Mouse (Mus musculus) forelimb bud, embryonic 11.5 days (tissue): ENCODE measurements around the gene Gm4141.
"Not testable (repeated sequence)": the region's sequence is repeated elsewhere in the genome, so short reads cannot be mapped to it uniquely, and the experiment has no call there.

ENCODE experiments used
- DNase-seq: peaks from one replicate; pipeline ENCODE4 v3.0.0-alpha.2; 2012; ENCODE audit warnings: low read depth, low spot score

Gene Gm4141

DNA sequence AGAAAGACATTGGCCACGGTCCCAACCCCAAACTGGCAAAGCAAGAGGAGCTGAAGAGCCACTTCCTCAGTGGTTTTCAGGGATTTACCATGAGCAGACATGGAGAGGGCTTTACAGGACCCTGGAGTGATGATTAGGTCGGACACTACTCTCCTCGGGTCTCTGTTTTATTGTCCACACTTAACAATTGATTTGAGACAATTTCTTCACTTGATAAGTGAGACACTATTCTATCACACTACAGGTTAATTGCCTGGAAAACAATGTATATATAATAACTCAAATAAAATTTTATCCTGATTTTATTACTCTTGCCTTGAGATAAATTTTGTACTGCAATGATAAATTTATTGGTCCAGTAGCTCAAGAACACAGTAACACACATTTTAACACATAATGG is at the start of gene Gm4141:
TSS of gene Gm4141 (minus strand) at position 101 of the 400 bp plus-strand sequence.
- not testable (repeated sequence) for DNase-seq

- DNase-seq = not testable (repeated sequence)
These were observed 22.9 kb upstream of the Gm4141 start, which contains the start of gene Gm4513 for GRCm38 (mm10) chr7:20598921-20599320. Gene Gm4513, minus strand, starts transcription at chr7:20599021.

DNA sequence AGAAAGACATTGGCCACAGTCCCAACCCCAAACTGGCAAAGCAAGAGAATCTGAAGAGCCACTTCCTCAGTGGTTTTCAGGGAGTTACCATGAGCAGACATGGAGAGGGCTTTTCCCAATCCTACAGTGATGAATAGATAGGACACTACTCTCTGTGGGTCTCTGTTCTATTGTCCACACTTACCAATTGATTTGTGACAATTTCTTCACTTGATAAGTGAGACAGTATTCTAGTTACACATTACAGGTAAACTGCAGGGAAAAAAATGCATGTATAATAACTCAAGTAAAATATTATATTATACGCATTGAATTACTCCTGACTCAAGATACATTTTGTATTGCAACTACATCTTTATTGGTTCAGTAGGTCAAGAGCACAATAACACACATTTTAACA is 30.4 kb downstream of the Gm4141 start, which contains the start of gene Gm5726:
TSS of gene Gm5726 (minus strand) at position 101 of the 400 bp plus-strand sequence.
- DNase-seq = not testable (repeated sequence)

DNA sequence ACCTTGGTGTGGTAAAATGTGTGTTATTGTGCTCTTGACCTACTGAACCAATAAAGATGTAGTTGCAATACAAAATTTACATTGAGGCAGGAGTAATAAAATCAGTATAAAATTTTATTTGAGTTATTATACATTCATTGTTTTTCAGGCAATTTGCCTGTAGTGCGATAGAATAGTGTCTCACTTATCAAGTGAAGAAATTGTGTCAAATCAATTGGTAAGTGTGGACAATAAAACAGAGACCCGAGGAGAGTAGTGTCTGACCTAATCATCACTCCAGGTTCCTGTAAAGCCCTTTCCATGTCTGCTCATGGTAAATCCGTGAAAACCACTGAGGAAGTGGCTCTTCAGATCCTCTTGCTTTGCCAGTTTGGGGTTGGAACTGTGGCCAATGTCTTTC is 42.5 kb downstream of the Gm4141 start, which contains the start of gene Vmn1r104:
TSS of gene Vmn1r104 (plus strand) at position 301 of the 400 bp plus-strand sequence.
- not testable (repeated sequence) for DNase-seq
